Mouse (Mus musculus): ENCODE data around the gene Hnrnpa3.
"Not testable (repeated sequence)": the region's sequence is repeated elsewhere in the genome, so short reads cannot be mapped to it uniquely, and the experiment has no call there.

The Hnrnpa3 gene

GRCm38 (mm10) chr2:75658727-75659628 lies at the start of gene Hnrnpa3:
TSS of gene Hnrnpa3 (plus strand) at chr2:75659261.
- DNase-seq: peak; percentile 97

GRCm38 (mm10) chr2:75609971-75610370 lies 49.1 kb upstream of the Hnrnpa3 start:
- no peak for DNase-seq

- not testable (repeated sequence) for DNase-seq
Measured at GRCm38 (mm10) chr2:75610602-75611001, 48.5 kb upstream of the Hnrnpa3 start.

- no peak for DNase-seq
Measured at GRCm38 (mm10) chr2:75611041-75611805, 47.8 kb upstream of the Hnrnpa3 start.

GRCm38 (mm10) chr2:75612006-75612405 lies 47.1 kb upstream of the Hnrnpa3 start:
- no peak for DNase-seq

- peak; percentile 68 for DNase-seq
Measured at GRCm38 (mm10) chr2:75612981-75613567, 46.0 kb upstream of the Hnrnpa3 start.

- no peak for DNase-seq
Measured at GRCm38 (mm10) chr2:75614577-75614976, 44.5 kb upstream of the Hnrnpa3 start.

GRCm38 (mm10) chr2:75616911-75617310 lies 42.1 kb upstream of the Hnrnpa3 start:
- no peak for DNase-seq

GRCm38 (mm10) chr2:75618712-75619111 lies 40.3 kb upstream of the Hnrnpa3 start:
- no peak for DNase-seq

- DNase-seq: no peak
Measured at GRCm38 (mm10) chr2:75621873-75622654, 37.0 kb upstream of the Hnrnpa3 start.

GRCm38 (mm10) chr2:75625086-75625485 lies 34.0 kb upstream of the Hnrnpa3 start:
- DNase-seq: no peak

GRCm38 (mm10) chr2:75626597-75627440 lies 32.2 kb upstream of the Hnrnpa3 start:
- no peak for DNase-seq

- no peak for DNase-seq
Measured at GRCm38 (mm10) chr2:75628487-75628886, 30.6 kb upstream of the Hnrnpa3 start.

GRCm38 (mm10) chr2:75631421-75631820 lies 27.6 kb upstream of the Hnrnpa3 start:
- DNase-seq: no peak

GRCm38 (mm10) chr2:75632043-75632442 lies 27.0 kb upstream of the Hnrnpa3 start:
- DNase-seq: no peak

GRCm38 (mm10) chr2:75632721-75633181 lies 26.3 kb upstream of the Hnrnpa3 start:
- no peak for DNase-seq

- peak; percentile 28 for DNase-seq
Measured at GRCm38 (mm10) chr2:75633381-75633780, 25.7 kb upstream of the Hnrnpa3 start.

- DNase-seq: peak; percentile 33
Measured at GRCm38 (mm10) chr2:75633784-75634183, 25.3 kb upstream of the Hnrnpa3 start.

GRCm38 (mm10) chr2:75634431-75634830 lies 24.6 kb upstream of the Hnrnpa3 start:
- DNase-seq: not testable (repeated sequence)

- peak; percentile 52 for DNase-seq
Measured at GRCm38 (mm10) chr2:75636261-75637054, 22.6 kb upstream of the Hnrnpa3 start.

GRCm38 (mm10) chr2:75637055-75637304 lies 22.1 kb upstream of the Hnrnpa3 start:
- DNase-seq: not testable (repeated sequence)
